Mouse (Mus musculus) forelimb bud, embryonic 11.5 days (tissue): ENCODE results near the gene Afg3l1.
"Not testable (repeated sequence)": the region's sequence is repeated elsewhere in the genome, so short reads cannot be mapped to it uniquely, and the experiment has no call there.

ENCODE experiments used
- DNase-seq: peaks from one replicate; pipeline ENCODE4 v3.0.0-alpha.2; 2012; ENCODE audit warnings: low read depth, low spot score

The Afg3l1 gene

DNA sequence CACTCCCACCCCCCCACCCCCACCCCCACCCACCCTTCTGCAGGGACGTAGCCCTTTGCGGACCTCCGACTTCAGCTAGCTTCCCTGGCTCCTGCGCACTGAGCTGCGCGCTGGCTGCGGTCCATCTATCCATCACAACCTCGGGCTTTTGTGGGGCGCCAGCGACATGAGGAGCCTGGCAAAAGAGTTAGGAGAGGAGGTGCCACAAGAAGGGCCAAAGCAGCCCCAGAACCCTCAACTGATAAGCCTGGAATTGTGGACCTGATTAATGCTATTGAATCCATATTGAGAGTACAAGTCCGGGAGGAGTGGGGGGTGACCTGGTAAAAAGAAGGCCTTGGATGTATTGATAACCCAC is 37.8 kb downstream of the Afg3l1 start:
- DNase-seq, result peak; percentile 20

DNA sequence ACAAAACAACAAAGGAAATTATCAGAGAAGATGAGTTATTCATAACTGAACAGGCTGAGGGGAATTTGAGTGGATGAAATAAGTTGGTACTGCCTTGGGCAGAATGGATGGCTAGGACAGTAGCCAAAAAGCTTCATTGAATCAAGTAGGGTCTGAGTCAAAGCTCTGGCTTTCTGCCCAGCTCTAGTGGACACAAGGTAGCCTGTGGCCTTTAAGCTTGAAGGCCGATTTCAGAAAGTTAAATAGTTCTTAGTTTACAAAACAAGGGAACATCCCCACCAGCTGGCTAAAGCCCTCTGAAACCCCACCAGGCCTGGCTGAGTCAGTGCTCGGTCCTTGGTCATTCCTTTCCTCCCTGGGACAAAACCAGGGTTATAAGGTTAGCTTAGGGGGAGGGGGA is 38.9 kb downstream of the Afg3l1 start:
- DNase-seq, result no peak

DNA sequence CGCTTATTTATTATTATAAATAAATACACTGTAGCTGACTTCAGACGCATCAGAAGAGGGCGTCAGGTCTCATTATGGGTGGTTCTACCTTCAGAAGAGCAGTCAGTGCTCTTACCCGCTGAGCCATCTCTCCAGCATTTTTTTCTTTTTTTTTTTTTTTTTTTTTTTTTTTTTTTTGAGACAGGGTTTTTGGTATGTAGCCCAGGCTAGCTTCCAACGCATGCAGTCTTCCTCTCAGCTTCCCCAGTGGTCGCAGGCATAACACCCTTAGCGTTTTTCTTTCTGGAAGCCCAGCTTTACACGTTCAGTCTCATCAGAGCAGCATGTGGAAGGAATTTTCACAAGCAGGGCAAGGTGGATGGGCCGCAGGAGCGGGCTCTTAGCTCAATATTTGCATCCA is 40.5 kb downstream of the Afg3l1 start:
- no peak for DNase-seq

DNA sequence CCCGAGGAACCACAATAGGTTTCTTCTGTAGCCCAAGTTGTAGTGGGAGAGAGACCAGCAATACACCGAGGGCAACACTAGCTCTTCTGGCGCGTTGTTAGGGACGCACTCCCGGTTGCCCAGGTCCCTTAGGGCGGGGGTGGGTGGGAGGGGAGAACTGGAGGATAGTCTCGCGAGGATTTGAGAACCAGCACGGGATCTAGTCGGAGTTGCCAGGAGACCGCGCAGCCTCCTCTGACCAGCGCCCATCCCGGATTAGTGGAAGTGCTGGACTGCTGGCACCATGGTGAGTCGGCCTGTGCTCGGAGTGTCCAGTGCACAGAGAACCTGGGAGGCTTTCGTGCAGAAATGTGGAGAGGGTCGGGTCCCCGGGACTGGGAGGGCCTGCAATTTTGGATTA is 41.0 kb downstream of the Afg3l1 start, which contains the start of gene Gas8:
Gene Gas8, plus strand, starts transcription at position 168 of the 400 bp plus-strand sequence.
- peak; percentile 95 for DNase-seq

DNA sequence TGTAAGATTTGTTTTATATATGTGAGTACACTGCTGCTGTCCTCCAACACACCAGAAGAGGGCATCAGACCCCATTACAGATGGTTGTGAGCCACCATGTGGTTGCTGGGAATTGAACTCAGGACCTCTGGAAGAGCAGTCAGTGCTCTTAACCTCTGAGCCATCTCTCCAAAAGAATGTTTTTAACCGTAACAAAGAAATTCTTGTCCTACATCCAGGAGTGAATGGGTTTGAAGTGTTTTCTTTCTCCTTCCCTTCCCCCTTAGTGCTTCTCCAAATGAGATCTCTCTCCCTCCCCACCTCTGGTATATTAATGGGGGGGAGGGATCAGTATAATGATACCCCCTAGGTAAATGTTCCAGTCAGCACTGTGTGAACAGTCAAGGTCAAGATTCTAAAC is 42.3 kb downstream of the Afg3l1 start:
- DNase-seq, result not testable (repeated sequence)

DNA sequence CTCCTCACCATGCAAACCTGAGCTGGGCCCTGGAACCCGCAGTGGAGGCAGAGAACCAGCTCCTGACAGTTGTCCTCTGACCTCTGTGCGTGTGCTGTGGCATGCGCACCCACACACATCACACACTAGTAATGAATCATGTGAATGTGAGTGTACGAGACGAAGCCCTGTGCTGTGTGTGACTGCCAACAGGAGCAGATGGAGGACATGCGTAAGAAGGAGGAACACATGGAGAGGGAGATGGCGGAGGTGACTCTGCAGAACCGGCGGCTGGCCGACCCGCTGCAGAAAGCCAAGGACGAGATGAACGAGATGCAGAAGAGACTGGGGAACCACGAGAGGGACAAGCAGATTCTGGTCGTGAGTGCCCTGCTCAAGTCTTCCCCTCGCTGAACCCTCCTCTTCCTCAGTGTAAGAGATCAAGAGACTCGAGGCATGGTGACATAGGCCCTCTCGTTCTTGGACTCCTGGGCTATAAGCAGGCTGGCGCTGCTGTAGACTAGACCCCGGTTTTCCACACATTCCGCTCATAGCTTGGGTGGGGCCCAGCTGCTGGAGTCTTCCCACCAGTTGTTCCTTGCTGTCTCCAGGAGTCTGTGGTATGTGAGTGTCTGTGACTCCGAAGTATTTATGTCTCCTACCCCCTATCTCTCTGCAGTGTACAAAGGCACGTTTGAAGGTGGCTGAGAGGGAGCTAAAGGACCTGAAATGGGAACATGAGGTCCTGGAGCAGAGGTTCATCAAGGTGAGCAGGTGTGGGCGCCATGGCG is 50.2 kb downstream of the Afg3l1 start:
- DNase-seq, result no peak

- no peak for DNase-seq
Measured at GRCm38 (mm10) chr8:123536242-123536989, 58.7 kb downstream of the Afg3l1 start.

DNA sequence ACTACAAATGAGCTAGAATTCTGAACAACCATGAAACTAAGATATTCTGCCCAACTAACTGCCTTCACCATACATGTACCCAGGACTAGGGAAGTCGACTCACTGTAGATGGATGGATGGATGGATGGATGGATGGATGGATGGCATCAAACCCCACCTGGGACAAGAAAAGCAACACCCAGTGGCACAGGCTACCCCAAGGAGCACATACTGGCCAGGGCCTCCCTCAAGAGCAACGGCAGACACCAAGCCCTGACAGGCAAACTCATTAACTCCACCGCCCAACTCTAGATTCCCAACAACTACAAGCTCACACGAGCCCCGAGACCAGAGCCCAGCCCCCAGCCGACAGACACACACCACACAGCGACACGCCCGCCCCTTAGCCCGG is 59.3 kb downstream of the Afg3l1 start:
- no peak for DNase-seq

DNA sequence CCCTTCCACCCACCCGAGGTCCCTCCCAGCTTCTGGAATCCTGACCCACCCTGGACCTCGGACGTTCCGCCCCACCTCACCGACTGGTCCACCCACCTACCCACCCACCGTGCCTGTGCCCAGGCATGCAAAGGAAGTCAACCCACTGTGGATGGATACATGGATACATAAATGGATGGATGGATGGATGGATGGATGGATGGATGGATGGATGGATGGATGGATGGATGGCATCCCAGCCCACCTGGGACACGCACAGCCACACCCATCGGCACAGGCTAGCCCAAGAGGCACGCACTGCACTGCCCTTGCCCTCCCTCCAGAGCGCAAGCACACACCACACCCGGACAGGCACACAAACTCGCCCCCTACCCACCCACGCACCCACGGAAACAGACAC is 59.9 kb downstream of the Afg3l1 start:
- DNase-seq, result not testable (repeated sequence)
